ENCODE assay signal across 9 mouse cellular contexts in the genomic region with DNA sequence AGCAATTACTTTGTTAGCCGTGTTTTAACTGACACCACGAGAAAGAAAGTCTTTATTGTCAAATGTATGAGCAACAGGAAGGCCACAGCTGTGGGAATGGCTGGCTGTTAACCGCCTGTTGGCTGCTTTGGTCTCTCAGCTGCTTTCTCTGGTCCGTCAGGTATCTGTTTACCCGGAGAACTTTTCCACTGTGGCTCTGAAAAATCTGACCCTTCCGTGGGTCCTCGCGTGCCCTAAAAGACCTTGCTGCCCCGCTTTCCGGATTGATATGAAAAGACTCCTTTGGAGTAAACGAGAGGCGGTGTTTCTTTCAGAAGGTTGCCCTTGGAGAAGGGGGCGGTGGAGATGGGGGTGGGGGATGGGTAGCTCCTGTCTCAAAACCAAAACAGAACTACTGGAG.
DNase-seq lines count a peak whose midpoint lies in the region; ATAC-seq and TF ChIP-seq lines count a peak whose summit lies in the region.
"Had no signal": no experiment of that assay in that cellular context is flagged by ENCODE, and none has a peak within 500 bp of the region (broad histone marks: within the 10 kb centered on the region; RNA-seq: fewer than 3 reads in every experiment).

No protein-coding gene starts in this region.

- intact Hi-C loops in left cerebral cortex, adult 2 months (cut with DNase I): no loop called here

- H3K4me3 ChIP-seq in left cerebral cortex, adult 2 months: peak overlapping the region; percentile 21; the same call in 1 of the 2 replicates
- peak overlapping the region; percentile 28 for H3K4me3 ChIP-seq in forebrain, embryonic 12.5 days (replicated peaks)
- peak overlapping the region; percentile 19 for H3K4me3 ChIP-seq in limb, embryonic 11.5 days (ENCODE audit: low read depth, low read length)
- peak overlapping the region; percentile 31 for H3K4me3 ChIP-seq in neural tube, embryonic 15.5 days (replicated peaks)

- H3K36me3 ChIP-seq in forebrain, embryonic 12.5 days (replicated peaks): no peaks in the 10 kb centered on the region
- H3K36me3 ChIP-seq in limb, embryonic 11.5 days (ENCODE audit: control insufficient read depth, insufficient read depth, low read length): no peaks in the 10 kb centered on the region
- no peaks in the 10 kb centered on the region for H3K36me3 ChIP-seq in neural tube, embryonic 15.5 days

- no peak for DNase-seq in left cerebral cortex, adult 2 months (ENCODE audit: extremely low spot score in 1 of 2, low spot score in 2 of 2)
- no peak for DNase-seq in left cerebral cortex, adult 9 months (ENCODE audit: low spot score in 2 of 2)
- DNase-seq in limb, embryonic 11.5 days (ENCODE audit: low spot score): peak; percentile 47
- no peak for DNase-seq in urinary bladder, postnatal 36 days (ENCODE audit: low spot score in 2 of 2)
- DNase-seq in thymus, postnatal 25 days: no peak
- no peak for DNase-seq in adrenal gland, adult (ENCODE audit: inconsistent age in 2 of 2, low spot score in 1 of 2)

- WGBS in forebrain, embryonic 12.5 days: under 1% methylated on average over 13 of the region's 13 CpGs
- WGBS in limb, embryonic 11.5 days: 2% methylated on average over 13 of the region's 13 CpGs
- 3% methylated on average over 13 of the region's 13 CpGs for WGBS in neural tube, embryonic 15.5 days

- peaks cover 12% of the 10 kb centered on the region; the same call in 1 of the 2 replicates for H3K27me3 ChIP-seq in forebrain, embryonic 12.5 days
- no peaks in the 10 kb centered on the region for H3K27me3 ChIP-seq in limb, embryonic 11.5 days (ENCODE audit: control insufficient read depth, insufficient read depth, low read length)
- H3K27me3 ChIP-seq in neural tube, embryonic 15.5 days (replicated peaks): no peaks in the 10 kb centered on the region; the same call in 1 of the 2 replicates

- H3K4me2 ChIP-seq in forebrain, embryonic 12.5 days: peak overlapping the region; percentile 62
- peak overlapping the region; percentile 75 for H3K4me2 ChIP-seq in limb, embryonic 11.5 days (ENCODE audit: low read depth, severe bottlenecking)
- H3K4me2 ChIP-seq in neural tube, embryonic 15.5 days: peak overlapping the region; percentile 62

- H3K4me1 ChIP-seq in forebrain, embryonic 12.5 days: peaks cover 46% of the 10 kb centered on the region
- peaks cover 6% of the 10 kb centered on the region; the same call in 1 of the 2 replicates for H3K4me1 ChIP-seq in limb, embryonic 11.5 days (ENCODE audit: control insufficient read depth, insufficient read depth, low read length)
- peaks cover 21% of the 10 kb centered on the region for H3K4me1 ChIP-seq in neural tube, embryonic 15.5 days

- H3K9me3 ChIP-seq in forebrain, embryonic 12.5 days: no peaks in the 10 kb centered on the region
- H3K9me3 ChIP-seq in limb, embryonic 11.5 days (ENCODE audit: control insufficient read depth, low read length): no peaks in the 10 kb centered on the region
- H3K9me3 ChIP-seq in neural tube, embryonic 15.5 days (replicated peaks): no peaks in the 10 kb centered on the region

- peak overlapping the region; percentile 41; the same call in 1 of the 2 replicates for H3K27ac ChIP-seq in left cerebral cortex, adult 2 months
- peak overlapping the region; percentile 87 for H3K27ac ChIP-seq in forebrain, embryonic 12.5 days
- no peak overlapping the region for H3K27ac ChIP-seq in limb, embryonic 11.5 days (replicated peaks; ENCODE audit: low read depth, low read length)
- peak overlapping the region; percentile 20 for H3K27ac ChIP-seq in neural tube, embryonic 15.5 days (replicated peaks)

- no peak overlapping the region for H3K9ac ChIP-seq in forebrain, embryonic 12.5 days
- H3K9ac ChIP-seq in limb, embryonic 11.5 days (ENCODE audit: low read length): peak overlapping the region; percentile 40
- 0 out of 2 replicates have a peak overlapping the region, but pooled peaks have one; percentile 17 for H3K9ac ChIP-seq in neural tube, embryonic 15.5 days (replicated peaks)

- 0 out of 2 replicates have a peak, but pooled peaks have one; percentile 22 for ATAC-seq in forebrain, embryonic 12.5 days (ENCODE audit: low FRiP score)
- no peak for ATAC-seq in limb, embryonic 11.5 days (ENCODE audit: insufficient number of reproducible peaks, low FRiP score, low TSS enrichment, low read depth)
- ATAC-seq in neural tube, embryonic 15.5 days (ENCODE audit: low FRiP score): peak; percentile 42; the same call in 1 of the 2 replicates
- ATAC-seq: Patski had no signal

- no peak for TF ChIP-seq CTCF in left cerebral cortex, adult 2 months (IDR thresholded peaks at IDR 0.05)
